Mouse (Mus musculus) CD4-positive naive resting alpha-beta T cell, adult 57 days (primary cell): ENCODE data around the gene Sys1. TPM values are rescaled to one million over a fixed set of nuclear protein-coding genes. Genes with fewer than 3 reads are reported as not detected.

Experiments used
- total RNA-seq: library from RNA; stranded (reverse); gene quantifications from one replicate; pipeline ENCODE4 v1.2.4, GENCODE M21; 2023

Gene Sys1
- 49.4 TPM for total RNA-seq

GRCm38 (mm10) chr2:164456864-164457300 lies at the start of gene Sys1:
TSS of gene Sys1 (plus strand) at chr2:164456964.

GRCm38 (mm10) chr2:164443460-164444000 lies 13.2 kb upstream of the Sys1 start, which contains the start of gene Sdc4:
TSS of gene Sdc4 (minus strand) at chr2:164443887.

GRCm38 (mm10) chr2:164460745-164461551 lies 4.2 kb downstream of the Sys1 start, which contains the start of gene Gm20458:
TSS of gene Gm20458 (plus strand) at chr2:164460967.

GRCm38 (mm10) chr2:164473624-164474023 lies 16.9 kb downstream of the Sys1 start, which contains the start of gene Trp53tg5:
TSS of gene Trp53tg5 (minus strand) at chr2:164473724.

GRCm38 (mm10) chr2:164485681-164486257 lies 29.0 kb downstream of the Sys1 start, which contains the start of gene Dbndd2:
TSS of gene Dbndd2 (plus strand) at chr2:164486106.

GRCm38 (mm10) chr2:164496847-164497690 lies 40.3 kb downstream of the Sys1 start, which contains the start of gene Pigt:
TSS of gene Pigt (plus strand) at chr2:164497520.

Other genes starting within 250 kb of the Sys1 start
- not detected for gene Wfdc15b, start 235.3 kb upstream of the Sys1 start, total RNA-seq
- gene Svs2, start 218.5 kb upstream of the Sys1 start, total RNA-seq: not detected
- not detected for gene Svs3b, start 200.3 kb upstream of the Sys1 start, total RNA-seq
- gene Svs4, start 178.5 kb upstream of the Sys1 start, total RNA-seq: not detected
- gene Svs3a, start 167.7 kb upstream of the Sys1 start, total RNA-seq: not detected
- not detected for gene Svs6, start 140.2 kb upstream of the Sys1 start, total RNA-seq
- gene Svs5, start 124.2 kb upstream of the Sys1 start, total RNA-seq: not detected
- gene Slpi, start 67.9 kb upstream of the Sys1 start, total RNA-seq: 15.5 TPM
- gene Rbpjl, start 53.8 kb upstream of the Sys1 start, total RNA-seq: not detected
- gene Matn4, start 51.8 kb upstream of the Sys1 start, total RNA-seq: 0.65 TPM
- 7.3 TPM for gene Sdc4, start 13.1 kb upstream of the Sys1 start, total RNA-seq
- gene Gm20458, start 4.0 kb downstream of the Sys1 start, total RNA-seq: 4.0 TPM
- gene Trp53tg5, start 16.8 kb downstream of the Sys1 start, total RNA-seq: not detected
- gene Dbndd2, start 29.1 kb downstream of the Sys1 start, total RNA-seq: 3.6 TPM
- gene Pigt, start 40.6 kb downstream of the Sys1 start, total RNA-seq: 61.4 TPM
- gene Wfdc2, start 105.4 kb downstream of the Sys1 start, total RNA-seq: 1.9 TPM
- gene Spint3, start 116.5 kb downstream of the Sys1 start, total RNA-seq: not detected
- gene Wfdc6a, start 128.5 kb downstream of the Sys1 start, total RNA-seq: not detected
- not detected for gene Eppin, start 136.6 kb downstream of the Sys1 start, total RNA-seq
- gene Wfdc6b, start 156.6 kb downstream of the Sys1 start, total RNA-seq: not detected
- gene Wfdc8, start 156.7 kb downstream of the Sys1 start, total RNA-seq: not detected
- gene Wfdc16, start 181.8 kb downstream of the Sys1 start, total RNA-seq: not detected
- not detected for gene Wfdc10, start 199.1 kb downstream of the Sys1 start, total RNA-seq
- gene Wfdc9, start 199.6 kb downstream of the Sys1 start, total RNA-seq: not detected
- gene Wfdc11, start 217.1 kb downstream of the Sys1 start, total RNA-seq: not detected
- not detected for gene Wfdc13, start 228.1 kb downstream of the Sys1 start, total RNA-seq
- gene Spint4, start 241.5 kb downstream of the Sys1 start, total RNA-seq: not detected